Mouse (Mus musculus): ENCODE measurements around the gene U2surp.

U2surp gene

DNA sequence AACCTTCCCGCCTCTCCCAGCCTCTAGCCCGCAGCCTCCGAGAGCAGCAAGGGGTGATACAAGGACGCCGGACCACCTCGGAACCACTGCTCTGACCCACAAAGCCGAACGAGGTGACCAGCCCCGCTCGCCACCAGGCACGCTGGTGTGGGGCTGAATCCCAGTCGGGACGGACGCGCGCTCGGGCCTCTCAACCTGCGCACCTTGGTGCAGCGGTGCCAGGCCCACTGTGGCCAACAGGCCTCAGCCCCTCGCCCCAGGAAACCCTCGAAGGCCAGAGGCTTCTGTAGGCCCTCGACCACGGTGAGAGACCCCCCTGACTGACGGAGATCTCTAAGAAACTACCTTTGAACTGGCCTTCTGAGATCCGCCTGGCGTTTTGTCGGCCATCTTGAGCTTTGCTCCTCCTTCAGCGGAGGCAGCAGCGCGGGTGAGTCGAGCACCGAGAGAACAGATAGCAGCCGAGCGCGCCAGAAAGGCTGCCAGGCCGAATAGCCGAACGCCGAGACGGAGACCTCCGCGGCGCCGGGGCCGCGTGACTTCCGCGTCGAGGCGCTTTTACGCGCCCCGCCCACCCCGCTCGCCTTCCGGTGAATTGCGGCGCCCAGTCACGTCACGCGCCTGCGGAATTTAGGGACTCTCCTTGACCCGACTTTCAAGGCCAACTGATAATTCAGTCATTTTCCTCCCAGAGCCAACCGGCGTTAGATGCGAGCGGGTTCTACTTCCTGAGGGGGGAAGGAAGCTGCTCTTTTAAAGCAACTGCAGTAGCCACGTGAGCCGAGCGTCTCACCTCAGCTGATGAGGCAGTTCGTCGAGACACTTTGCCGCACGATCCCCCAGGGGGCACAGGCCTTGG lies at the start of gene U2surp:
TSS of gene U2surp (minus strand) at position 525 of the 859 bp plus-strand sequence.
- in situ Hi-C loops (cut with MboI; ENCODE audit: low sequenced_read_pairs), result no loop called here

DNA sequence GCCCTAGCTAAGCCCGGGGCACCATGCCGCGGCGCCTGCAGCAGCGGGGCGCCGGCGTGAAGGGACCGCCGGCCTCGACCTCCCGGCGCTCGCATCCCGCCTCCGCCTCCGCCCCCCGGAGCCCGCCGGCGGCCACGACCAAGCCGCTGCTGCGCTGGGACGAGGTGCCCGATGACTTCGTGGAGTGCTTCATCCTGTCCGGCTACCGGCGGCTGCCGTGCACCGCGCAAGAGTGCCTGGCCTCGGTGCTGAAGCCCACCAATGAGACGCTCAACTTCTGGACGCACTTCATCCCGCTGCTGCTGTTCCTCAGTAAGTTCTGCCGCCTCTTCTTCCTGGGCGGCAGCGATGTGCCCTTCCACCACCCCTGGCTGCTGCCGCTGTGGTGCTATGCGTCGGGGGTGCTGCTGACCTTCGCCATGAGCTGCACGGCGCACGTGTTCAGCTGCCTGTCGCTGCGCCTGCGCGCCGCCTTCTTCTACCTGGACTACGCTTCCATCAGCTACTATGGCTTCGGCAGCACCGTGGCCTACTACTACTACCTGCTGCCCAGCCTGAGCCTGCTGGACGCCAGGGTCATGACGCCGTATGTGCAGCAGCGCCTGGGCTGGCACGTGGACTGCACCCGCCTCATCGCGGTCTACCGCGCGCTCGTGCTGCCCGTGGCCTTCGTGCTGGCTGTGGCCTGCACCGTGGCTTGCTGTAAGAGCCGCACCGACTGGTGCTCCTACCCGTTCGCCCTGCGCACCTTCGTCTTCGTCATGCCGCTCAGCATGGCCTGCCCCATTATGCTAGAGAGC lies 48.3 kb upstream of the U2surp start:
- in situ Hi-C loops (cut with MboI; ENCODE audit: low sequenced_read_pairs), result no loop called here

DNA sequence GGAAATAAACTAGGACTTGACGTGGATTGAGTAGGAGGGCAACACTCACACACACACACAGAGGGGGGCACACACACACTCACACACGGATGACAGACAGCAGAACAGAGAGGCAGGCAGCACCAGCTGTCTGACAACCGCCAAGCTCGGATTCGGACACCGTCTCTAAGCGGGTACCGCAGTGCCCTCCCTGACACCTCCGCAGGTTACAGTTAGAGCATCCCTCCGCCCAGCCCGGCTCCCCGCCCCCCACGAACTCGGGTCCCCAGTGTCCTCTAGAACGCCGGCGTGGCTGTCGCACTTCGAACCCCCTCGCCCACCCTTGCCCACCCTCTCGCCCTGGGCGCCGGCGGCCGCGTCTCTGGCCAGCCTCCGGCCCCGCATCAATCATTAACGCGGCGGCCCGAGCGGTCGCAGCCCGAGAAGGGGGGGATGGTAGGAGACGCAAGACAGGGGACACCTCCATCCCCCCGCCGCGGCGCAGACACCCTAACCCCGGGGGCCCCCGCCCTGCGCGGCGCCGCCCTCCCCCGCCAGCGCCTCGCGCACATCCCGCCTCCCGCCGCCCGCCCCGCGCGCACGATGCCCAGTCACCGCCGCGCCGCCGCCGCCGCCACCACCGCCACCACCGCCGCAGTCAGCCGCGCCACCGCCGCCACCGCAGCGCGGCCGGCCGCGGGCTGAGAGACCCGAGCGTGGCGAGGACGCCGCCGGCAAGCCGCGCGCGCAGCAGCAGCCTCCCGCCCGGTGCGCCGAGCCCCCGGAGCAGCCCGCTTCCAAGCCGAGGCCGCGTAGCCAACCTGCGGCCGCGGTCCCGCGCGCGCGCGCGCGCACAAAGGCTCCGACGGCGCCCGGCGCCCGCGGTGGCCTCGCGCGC lies 47.5 kb upstream of the U2surp start, which contains the start of gene Paqr9:
TSS of gene Paqr9 (plus strand) at position 599 of the 877 bp plus-strand sequence.
- in situ Hi-C loops (cut with MboI; ENCODE audit: low sequenced_read_pairs), result no loop called here

DNA sequence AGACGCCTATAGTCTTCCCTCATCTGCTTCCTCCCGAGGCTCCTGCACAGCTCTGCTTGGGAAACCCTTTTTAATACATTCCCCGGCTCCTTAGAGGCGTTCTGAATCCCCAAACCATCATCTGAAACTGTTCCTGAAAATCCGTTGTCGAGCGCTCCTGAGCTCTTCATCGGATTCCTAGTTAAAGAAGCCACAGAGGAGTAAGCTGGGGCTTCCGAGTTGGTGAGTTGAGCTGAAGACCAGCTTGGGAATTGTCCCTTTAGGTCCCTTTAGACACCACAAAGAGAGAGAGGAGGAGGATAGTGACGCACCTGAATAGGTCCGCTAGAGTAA lies 46.9 kb upstream of the U2surp start:
- in situ Hi-C loops (cut with MboI; ENCODE audit: low sequenced_read_pairs), result no loop called here

DNA sequence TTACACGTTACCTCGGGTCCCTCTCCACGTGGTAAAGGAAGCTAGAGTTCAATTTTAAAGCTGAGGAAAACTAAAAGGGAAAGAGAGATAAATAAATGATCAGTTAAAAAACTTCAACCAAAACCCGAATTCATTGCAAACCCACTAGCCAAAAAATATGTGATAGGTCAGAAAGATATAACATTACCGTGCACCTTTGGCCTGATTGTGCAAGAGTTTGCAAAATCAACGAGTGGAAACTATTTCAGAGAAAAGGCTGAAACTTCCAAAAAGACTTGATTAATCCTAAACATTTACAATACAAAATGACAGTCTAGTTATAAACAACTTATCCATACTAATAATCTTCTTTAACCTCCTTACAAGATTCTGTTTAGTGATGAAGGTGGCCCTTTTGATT lies 45.9 kb upstream of the U2surp start:
- in situ Hi-C loops (cut with MboI; ENCODE audit: low sequenced_read_pairs), result no loop called here

DNA sequence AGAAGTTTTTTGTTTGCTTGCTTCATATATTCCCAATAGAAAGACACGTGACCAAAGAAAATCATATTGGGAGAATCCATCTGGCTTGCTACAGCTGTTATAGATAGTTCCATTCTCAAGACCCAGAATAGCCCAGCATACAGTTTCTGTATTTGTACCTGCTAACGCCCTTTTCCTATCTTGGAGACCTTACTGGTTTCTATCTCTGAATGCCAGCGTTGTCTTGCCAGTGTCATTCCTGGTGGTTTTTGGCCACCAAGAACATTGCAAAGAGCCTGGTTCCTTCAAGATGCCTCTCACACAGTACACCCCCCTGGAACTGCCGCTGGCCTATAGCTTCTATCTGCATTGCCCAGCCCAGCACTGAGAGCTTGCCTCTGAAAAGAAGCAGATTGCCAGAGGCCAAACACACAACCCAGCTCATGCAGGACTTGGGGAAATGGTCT lies 44.3 kb upstream of the U2surp start:
- in situ Hi-C loops (cut with MboI; ENCODE audit: low sequenced_read_pairs), result no loop called here

DNA sequence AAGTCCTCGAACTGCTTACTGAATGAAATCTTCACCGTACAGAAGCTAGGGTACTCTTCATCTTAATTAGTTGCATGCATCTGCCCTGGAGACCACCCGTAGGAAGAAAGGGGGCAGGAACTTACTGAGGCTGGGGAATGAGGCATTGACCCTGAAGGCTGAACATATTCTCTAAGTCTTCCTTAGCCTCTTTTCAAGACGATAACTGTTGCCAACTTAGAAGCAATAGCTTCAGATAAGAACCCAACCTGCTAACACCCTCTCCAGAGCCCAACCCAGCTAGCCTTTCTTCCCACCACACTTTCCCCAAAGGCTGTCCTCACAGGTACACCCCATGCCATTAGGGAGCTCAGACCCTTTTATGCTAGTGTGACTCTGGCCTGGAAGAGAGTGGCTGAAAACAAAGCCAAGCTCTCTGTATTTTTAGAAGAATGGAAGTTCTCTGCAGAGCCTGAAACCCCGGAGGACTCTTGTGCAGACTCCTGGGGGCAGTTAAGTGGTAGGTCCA lies 43.5 kb upstream of the U2surp start:
- in situ Hi-C loops (cut with MboI; ENCODE audit: low sequenced_read_pairs), result no loop called here

DNA sequence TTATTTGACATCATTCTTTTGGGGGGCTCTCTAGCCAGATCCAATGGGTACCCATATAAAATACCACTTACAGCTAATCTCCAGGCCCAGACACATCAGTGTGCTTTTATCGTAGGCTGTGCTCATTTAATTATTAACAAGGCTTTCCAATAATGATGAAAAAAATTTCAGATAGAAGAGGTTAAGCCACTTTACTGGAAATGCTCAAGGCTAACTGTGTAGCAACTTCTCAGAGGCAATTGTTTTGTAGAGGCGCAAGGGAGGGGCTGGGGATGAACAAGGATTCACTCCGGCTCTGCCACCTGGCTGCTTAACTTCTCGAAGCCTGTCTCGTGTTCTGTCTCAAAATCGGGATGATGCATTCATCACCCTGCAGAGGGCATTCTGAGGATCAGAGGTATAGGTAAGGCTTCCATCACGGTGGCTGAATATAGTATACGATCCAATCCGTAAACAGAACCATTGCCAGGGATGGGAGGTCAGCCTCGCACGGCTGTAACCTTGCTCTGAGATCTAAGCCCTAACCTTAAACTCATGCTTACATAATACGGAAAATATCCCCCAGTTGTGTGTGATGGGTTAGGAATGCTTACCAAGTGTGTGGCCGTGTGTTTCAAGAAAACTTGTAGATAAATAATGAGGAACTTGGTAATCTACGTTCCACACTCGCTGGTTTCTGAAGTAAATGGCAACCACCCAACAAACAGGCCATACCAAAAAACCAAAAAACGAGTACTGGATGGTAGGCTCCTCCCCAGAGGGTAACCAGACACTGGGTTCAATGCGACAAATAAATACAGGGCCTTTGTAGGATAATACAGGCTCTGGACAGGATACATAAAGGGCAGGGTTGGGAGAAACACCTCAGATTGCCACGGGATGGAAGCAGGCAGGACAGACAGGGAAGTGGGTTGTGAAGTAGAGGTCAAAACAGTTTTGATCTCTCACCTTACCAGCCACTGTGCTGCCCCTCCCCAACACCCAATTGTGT lies 42.7 kb upstream of the U2surp start:
- in situ Hi-C loops (cut with MboI; ENCODE audit: low sequenced_read_pairs), result no loop called here

DNA sequence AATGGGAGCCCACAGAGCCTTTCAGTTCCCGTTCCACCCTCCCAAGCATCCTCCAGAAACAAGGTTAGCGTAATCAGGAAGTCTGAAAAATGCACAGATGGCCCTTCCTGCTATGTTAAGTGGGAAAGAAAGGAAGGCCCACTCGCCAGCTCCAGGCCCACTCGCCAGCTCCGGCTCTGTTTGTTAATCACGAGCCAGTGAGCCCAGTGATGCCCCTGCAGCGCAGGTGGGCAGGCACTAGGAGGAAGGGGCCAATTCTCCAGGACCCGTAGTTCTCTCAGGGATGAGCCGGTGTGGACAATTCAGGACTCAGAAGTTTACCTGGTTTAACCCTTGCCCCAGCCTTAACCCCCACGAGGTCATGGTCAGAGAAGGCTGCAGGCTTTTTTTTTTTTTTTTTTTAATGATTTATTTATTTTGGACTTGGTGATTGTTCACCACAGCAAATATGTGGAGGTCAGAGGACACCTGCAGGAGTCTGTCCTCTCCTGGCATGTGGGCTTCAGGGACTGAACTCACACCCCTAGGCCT lies 40.4 kb upstream of the U2surp start:
- in situ Hi-C loops (cut with MboI; ENCODE audit: low sequenced_read_pairs), result no loop called here

DNA sequence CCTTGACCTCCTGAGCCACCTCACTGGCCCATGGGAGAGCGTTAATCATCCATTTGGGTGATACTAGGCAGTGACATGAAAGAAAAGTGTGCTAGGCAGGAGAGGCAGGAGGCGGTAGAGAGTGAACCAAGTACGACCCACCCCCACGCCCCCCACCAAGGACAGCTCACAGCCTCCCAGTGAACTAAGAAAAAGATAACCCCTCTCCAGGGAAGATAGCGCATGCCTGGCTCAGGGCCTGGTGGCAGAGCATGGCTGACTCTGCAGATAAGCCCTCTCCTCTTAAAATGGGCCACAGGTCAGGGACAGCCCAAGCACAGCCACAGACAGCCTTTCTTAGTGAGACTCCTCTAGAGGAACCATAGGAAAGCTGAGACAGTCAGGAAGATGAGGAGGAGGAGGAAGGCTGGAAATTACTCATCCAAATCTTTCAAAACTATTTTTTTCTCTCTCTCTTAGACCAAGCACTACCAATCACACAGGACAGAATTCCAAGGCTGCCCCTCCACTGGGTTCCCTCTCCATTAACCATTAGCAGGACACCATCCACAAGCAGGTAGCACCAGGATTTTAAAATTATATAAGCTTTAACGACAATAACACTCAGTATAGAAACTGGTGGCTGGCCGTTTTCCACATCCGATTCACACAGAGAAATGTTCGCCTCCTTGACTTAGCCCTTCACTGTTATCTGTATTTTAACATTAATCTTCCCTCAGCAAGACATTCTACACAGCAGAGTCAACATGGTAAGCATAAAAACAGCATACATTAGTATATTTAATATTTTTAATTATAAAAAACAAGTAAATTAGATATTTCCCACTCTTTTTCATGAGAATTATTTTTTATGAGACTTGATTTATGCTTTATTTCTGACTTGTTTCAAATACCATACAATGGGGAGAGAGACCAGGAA lies 39.3 kb upstream of the U2surp start:
- in situ Hi-C loops (cut with MboI; ENCODE audit: low sequenced_read_pairs), result no loop called here

DNA sequence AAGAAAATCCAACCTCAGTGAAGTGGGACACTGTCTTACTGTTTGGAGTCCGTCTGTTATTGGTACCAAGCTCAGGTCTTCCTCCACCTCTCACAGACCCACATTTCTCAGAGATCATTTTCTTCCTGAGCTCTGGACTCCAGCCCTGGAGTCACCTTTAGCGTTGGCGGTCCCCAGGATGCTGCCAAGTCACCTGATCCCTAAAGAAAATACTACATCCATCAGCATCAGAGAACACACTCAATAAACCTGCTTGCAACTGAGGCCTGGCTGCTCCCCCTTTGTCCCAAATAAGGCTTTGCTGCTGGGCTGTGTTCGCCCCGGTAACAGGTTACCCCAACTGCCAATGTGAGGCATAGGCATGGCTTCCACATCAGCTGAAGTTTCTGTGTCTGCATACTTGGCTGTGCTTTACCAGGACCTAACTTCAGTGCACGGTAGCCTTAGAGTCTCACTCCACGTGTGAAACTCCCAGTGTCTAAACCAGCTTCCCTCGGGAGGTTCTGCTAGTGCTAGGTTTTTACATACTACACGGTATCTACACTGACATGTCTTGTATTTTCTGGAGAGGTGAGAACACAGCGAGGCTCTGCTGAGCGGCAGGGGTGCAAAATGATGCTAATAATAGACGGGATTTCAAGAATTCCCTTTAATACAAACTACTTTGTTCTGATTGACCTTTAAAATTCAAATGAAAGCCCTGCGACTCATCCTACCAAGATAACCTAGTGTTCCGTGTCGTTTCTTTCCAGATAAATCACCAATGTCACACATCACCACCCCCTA lies 38.0 kb upstream of the U2surp start:
- in situ Hi-C loops (cut with MboI; ENCODE audit: low sequenced_read_pairs), result no loop called here

DNA sequence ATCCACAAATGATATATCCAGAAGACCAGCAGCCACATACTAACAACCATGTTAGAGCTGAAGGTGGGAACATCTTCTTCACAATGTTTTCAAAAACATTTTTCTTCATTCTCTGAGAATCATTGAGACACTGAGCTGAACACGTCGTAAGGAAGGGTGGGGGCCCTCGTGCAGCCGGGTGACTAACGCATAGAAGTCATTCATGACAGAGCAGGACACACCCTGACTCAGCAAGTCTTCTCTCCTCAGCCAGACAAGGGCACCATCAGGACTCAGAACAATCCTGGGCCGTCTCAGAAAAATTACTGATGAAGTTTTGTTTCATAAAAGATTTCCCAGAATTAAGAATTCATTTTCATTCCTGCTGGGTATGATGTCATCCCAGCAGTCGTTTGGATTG lies 34.9 kb upstream of the U2surp start:
- in situ Hi-C loops (cut with MboI; ENCODE audit: low sequenced_read_pairs), result no loop called here

DNA sequence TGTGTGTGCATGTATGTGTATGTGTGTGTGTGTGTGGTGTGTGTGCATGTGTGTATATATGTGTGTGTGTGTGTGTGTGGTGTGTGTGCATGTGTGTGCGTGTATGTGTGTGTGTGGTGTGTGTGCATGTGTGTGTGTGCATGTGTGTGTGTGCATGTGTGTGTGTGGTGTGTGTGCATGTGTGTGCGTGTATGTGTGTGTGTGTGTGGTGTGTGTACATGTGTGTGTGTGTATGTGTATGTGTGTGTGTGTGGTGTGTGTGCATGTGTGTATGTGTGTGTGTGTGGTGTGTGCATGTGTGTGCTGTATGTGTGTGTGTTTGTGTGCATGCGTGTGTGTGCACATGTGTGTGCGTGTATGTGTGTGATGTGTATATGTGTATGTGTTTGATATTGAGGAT lies 32.8 kb upstream of the U2surp start:
- in situ Hi-C loops (cut with MboI; ENCODE audit: low sequenced_read_pairs), result no loop called here

DNA sequence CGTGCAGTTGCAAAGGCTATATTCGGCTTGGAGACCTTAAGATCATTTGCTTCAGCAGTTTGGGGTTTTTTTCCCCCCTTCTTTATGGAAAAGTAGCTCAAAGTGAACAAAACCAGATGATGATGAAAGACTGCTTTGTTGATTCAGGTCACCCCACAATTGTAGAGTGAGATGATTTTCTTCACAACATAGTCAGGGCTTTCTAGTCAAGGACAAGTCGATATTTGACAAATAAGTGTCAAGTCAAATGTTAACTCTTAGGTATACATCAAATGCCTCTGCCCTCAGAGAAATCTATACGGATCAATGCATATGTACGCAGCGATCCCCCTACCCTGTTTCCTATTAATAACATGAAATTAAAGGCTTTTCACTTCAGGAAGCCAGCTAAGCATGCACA lies 30.7 kb upstream of the U2surp start:
- in situ Hi-C loops (cut with MboI; ENCODE audit: low sequenced_read_pairs), result no loop called here

DNA sequence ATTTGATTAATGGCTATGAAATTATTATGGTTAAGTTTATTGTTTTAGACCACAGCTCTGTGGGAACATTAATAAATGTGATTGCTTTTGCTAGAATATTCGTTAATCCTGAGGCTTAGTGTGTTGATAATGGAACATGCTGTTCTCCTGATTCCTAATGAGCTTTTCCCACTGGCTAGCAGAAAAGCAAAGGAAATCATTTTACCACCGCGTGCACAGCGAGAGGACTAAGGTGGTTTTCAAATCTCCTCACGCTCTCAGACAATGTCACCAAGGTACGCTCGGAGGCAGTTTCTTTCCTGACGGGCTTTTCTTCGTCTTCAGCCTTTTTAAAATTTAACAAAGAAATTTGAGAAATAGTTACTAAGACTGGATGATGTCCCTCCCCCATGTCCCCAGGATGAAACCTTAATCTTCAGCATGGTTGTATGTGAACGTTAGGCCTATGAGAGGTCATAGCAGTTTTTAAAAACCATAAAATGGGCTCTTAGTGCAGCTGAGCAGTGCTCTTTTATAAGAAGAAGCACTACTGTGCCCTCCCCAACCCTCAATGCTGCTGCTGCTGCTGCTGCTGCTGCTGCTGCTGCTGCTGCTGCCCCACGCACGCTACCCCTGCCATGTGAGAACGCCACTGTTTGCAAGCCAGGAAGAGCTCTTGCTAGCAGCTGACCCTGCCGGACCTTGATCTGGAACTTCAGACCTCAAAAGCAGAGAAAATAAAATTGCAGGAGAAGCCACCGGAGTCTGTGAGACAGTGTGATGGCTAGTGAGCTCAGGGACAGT lies 30.0 kb upstream of the U2surp start:
- in situ Hi-C loops (cut with MboI; ENCODE audit: low sequenced_read_pairs), result no loop called here

DNA sequence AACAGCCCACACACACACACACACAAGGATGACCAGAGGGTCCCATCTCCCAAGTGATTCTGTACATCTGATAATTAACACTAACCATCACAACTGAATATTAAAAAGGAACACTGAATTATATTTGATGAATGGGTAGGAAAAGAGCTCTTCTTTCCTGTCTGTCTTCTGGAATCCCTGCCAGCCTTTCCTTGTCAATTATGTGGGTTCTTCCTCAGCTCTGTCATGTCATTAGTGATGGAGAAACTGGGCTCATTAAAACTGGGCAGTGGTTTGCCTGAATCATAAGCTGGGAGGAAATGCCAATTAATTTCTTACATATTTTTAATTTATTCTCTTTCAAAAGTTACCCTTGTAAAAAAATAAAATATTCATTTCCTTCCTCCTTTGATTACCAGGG lies 29.4 kb upstream of the U2surp start:
- in situ Hi-C loops (cut with MboI; ENCODE audit: low sequenced_read_pairs), result no loop called here

DNA sequence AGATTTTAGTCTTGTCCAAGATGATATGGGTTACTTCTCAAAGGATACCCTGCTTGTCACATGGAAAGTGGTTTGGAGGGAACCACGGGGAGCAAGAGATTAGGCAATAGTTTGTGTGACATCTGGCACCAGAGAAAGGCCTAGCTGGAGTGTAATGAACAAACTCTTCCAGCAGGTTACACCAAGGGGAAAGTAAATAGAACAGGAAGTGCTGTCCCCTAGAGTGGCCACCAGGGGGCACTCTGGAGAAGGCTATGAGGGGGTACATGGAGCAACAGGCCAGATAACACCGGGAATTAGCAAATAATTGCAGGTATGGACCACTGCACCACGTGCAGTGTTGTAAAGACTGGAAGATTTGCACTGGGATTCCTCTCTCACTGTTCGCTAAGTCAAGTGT lies 28.7 kb upstream of the U2surp start:
- in situ Hi-C loops (cut with MboI; ENCODE audit: low sequenced_read_pairs), result no loop called here

All from CH12F3 (cell line).